Mouse (Mus musculus) central nervous system, embryonic 11.5 days (tissue): ENCODE data around the gene Tifab. TPM values are rescaled to one million over a fixed set of nuclear protein-coding genes. Genes with fewer than 3 reads are reported as not detected.

Experiments
- polyA plus RNA-seq: library from polyadenylated mRNA; depleted of rRNA; stranded (reverse); fragments of >200 nt; gene quantifications from 2 replicates; pipeline ENCODE4 v1.2.3, GENCODE M21; 2012; rRNA removed

The Tifab gene
- 0.72 and 0.96 TPM in 2 replicates for polyA plus RNA-seq

DNA sequence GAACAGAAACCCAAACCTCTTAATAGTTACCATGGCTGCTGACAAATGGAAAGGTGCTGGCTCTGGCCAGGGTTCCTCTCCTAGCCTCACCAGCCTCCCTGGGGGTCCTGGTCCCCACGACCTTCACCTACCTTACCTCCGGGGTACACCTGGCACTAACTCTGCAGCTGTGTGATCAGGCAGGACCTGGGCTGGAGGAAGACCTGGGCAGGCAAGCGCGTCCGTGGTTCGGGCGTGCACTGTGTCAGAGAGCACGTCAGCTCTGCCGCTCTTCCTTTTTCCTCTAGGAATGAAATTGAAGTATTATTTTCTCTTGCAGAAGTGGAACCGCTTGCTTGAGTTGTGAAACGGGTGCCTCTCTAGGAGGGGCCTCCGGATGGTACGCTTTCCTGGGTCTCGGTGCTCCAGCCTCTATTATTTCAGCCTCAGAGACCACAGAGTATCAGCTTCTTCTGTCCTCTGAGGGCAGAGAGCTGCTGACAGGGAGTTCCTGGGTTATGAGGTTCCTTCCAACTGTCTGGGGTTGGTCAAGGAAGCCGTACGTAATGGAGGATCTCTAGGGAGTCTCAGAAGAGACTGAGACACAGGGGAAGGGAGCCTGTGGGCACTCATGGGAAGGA is at the start of gene Tifab:
Gene Tifab (minus strand): TSS at position 470 of the 620 bp plus-strand sequence.

DNA sequence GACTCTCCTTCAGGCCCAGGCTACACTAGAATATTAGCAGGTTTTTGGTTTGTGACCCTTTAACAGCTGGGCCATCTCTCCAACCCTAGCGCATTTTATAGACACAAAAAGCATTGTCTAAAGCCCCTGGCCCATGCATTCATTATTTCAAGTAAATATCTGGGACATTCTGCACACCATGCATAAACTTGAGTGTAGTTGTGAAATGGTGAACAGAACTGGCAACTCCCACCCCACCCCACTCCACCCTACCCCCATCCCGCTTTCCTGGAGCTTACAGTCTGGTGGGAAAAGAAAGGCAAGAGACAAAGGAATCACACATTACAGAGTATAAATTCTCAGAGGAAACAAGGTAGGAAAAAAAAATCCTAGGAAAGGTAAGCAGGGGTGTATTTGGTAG is 42.5 kb downstream of the Tifab start, which contains the start of gene H2afy:
Gene H2afy (minus strand): TSS at position 162 of the 400 bp plus-strand sequence.

Other genes with a start within 250 kb of the Tifab start
- gene H2afy, start 42.5 kb downstream of the Tifab start, polyA plus RNA-seq = 441 and 534 TPM in 2 replicates
- gene Neurog1, start 73.3 kb upstream of the Tifab start, polyA plus RNA-seq = 39.3 and 49.9 TPM in 2 replicates
- gene Cxcl14, start 117.7 kb upstream of the Tifab start, polyA plus RNA-seq = 11.0 and 38.8 TPM in 2 replicates
- gene Gm3045, start 247.7 kb upstream of the Tifab start, polyA plus RNA-seq = not detected in 2 replicates